Mouse (Mus musculus): ENCODE measurements around the gene Zfp523.

The Zfp523 gene

GRCm38 (mm10) chr17:28240846-28241245, 63.9 kb downstream of the Zfp523 start:
- no peak for DNase-seq (ENCODE audit: extremely low read depth, low read depth, low spot score)

GRCm38 (mm10) chr17:28242296-28242695, 65.4 kb downstream of the Zfp523 start:
- DNase-seq (ENCODE audit: extremely low read depth, low read depth, low spot score) = no peak

GRCm38 (mm10) chr17:28244214-28244613, 67.3 kb downstream of the Zfp523 start:
- no peak for DNase-seq (ENCODE audit: extremely low read depth, low read depth, low spot score)

GRCm38 (mm10) chr17:28244714-28245113, 67.8 kb downstream of the Zfp523 start:
- no peak for DNase-seq (ENCODE audit: extremely low read depth, low read depth, low spot score)

GRCm38 (mm10) chr17:28246640-28247039, 69.7 kb downstream of the Zfp523 start:
- DNase-seq (ENCODE audit: extremely low read depth, low read depth, low spot score) = no peak

- no peak for DNase-seq (ENCODE audit: extremely low read depth, low read depth, low spot score)
Observed at GRCm38 (mm10) chr17:28247613-28248012, 70.7 kb downstream of the Zfp523 start.

GRCm38 (mm10) chr17:28249062-28249461, 72.1 kb downstream of the Zfp523 start:
- DNase-seq (ENCODE audit: extremely low read depth, low read depth, low spot score) = no peak

- DNase-seq (ENCODE audit: extremely low read depth, low read depth, low spot score) = no peak
Observed at GRCm38 (mm10) chr17:28251579-28252280, 74.8 kb downstream of the Zfp523 start.

- no peak for DNase-seq (ENCODE audit: extremely low read depth, low read depth, low spot score)
Observed at GRCm38 (mm10) chr17:28252281-28252648, 75.3 kb downstream of the Zfp523 start.

GRCm38 (mm10) chr17:28253216-28253615, 76.3 kb downstream of the Zfp523 start:
- DNase-seq (ENCODE audit: extremely low read depth, low read depth, low spot score) = no peak

- DNase-seq (ENCODE audit: extremely low read depth, low read depth, low spot score) = no peak
Observed at GRCm38 (mm10) chr17:28254804-28255203, 77.9 kb downstream of the Zfp523 start.

All from fat pad, adult 2 months (tissue).